Mouse (Mus musculus): Measurements from ENCODE around the gene Npepl1. TPM values are rescaled to one million over a fixed set of nuclear protein-coding genes. Genes with fewer than 3 reads are reported as not detected.
A peak's percentile ranks its signal among the peaks of the same experiment; 100 is the strongest.

Gene Npepl1
- total and polyA plus RNA-seq, 2 experiments from 2014 or later = 14.5 to 22.7 TPM

DNA sequence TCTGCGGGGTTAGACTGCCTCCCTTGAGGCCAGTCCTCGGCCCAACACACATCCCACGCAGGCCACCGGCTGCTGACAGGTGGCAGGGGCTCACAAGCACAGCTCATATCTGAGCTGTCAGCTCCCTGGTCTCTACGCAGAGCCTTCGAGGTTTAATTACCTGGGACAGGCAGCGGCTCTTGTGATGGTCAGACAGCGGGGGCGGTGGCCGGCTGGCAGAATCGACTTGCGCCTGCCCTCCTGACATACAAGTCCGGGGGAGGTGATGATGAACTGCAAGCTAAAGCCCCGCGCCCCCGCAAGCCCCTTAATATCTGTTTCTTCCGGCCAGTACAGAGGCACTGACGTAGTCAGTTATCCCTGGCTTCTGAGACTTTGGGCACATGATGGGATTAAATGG lies 2.8 kb downstream of the Npepl1 start:
- ATAC-seq (ENCODE audit: low FRiP score) = no peak
- no peak for DNase-seq (ENCODE audit: low spot score)
- H3K4me2 ChIP-seq (ENCODE audit: low read depth, low read length, poor library complexity, severe bottlenecking) = no peak overlapping the region
- no peak for TF ChIP-seq CTCF (IDR thresholded peaks at IDR 0.05)
- H3K9me3 ChIP-seq (ENCODE audit: low read length) = no peaks in the 10 kb centered on the region
- no peak overlapping the region for H3K9ac ChIP-seq (replicated peaks; ENCODE audit: low read length, poor library complexity, severe bottlenecking)
- 88% methylated on average over 18 of the region's 18 CpGs for WGBS
- no peaks in the 10 kb centered on the region for H3K27me3 ChIP-seq (ENCODE audit: insufficient read depth, low read length)
- H3K4me1 ChIP-seq (ENCODE audit: insufficient read depth, low read length) = no peaks in the 10 kb centered on the region
- no peak overlapping the region for H3K27ac ChIP-seq (ENCODE audit: low read depth, low read length)
- H3K4me3 ChIP-seq (ENCODE audit: low read depth, low read length) = no peak overlapping the region
- no peaks in the 10 kb centered on the region for H3K36me3 ChIP-seq (ENCODE audit: insufficient read depth, low read length)

GRCm38 (mm10) chr2:174114148-174114864 lies 4.2 kb downstream of the Npepl1 start:
- no peak overlapping the region for H3K9ac ChIP-seq (replicated peaks; ENCODE audit: low read length, poor library complexity, severe bottlenecking)
- 91% methylated on average over 12 of the region's 12 CpGs for WGBS
- no peaks in the 10 kb centered on the region for H3K9me3 ChIP-seq (ENCODE audit: low read length)
- no peak overlapping the region for H3K4me2 ChIP-seq (ENCODE audit: low read depth, low read length, poor library complexity, severe bottlenecking)
- no peaks in the 10 kb centered on the region for H3K27me3 ChIP-seq (ENCODE audit: insufficient read depth, low read length)
- H3K4me1 ChIP-seq (ENCODE audit: insufficient read depth, low read length) = no peaks in the 10 kb centered on the region
- ATAC-seq (ENCODE audit: low FRiP score) (no peak), DNase-seq (ENCODE audit: low spot score) (no peak)
- H3K36me3 ChIP-seq (ENCODE audit: insufficient read depth, low read length) = no peaks in the 10 kb centered on the region
- H3K4me3 ChIP-seq (ENCODE audit: low read depth, low read length) = no peak overlapping the region
- no peak overlapping the region for H3K27ac ChIP-seq (ENCODE audit: low read depth, low read length)
- no peak for TF ChIP-seq CTCF (IDR thresholded peaks at IDR 0.05)

GRCm38 (mm10) chr2:174116929-174117328 lies 6.8 kb downstream of the Npepl1 start:
- DNase-seq (ENCODE audit: low spot score) = no peak
- Histone ChIP-seq H3K9me3 (ENCODE audit: low read length) (no peaks in the 10 kb centered on the region), H3K4me3 (ENCODE audit: low read depth, low read length) (no peak overlapping the region), H3K9ac (replicated peaks; ENCODE audit: low read length, poor library complexity, severe bottlenecking) (no peak overlapping the region), H3K36me3 (ENCODE audit: insufficient read depth, low read length) (peaks cover 16% of the 10 kb centered on the region; the same call in 1 of the 2 replicates), H3K27me3 (ENCODE audit: insufficient read depth, low read length) (no peaks in the 10 kb centered on the region), H3K4me2 (ENCODE audit: low read depth, low read length, poor library complexity, severe bottlenecking) (no peak overlapping the region), H3K4me1 (ENCODE audit: insufficient read depth, low read length) (no peaks in the 10 kb centered on the region), H3K27ac (ENCODE audit: low read depth, low read length) (no peak overlapping the region)
- no peak for ATAC-seq (ENCODE audit: low FRiP score)
- 88% methylated on average over 16 of the region's 16 CpGs for WGBS
- no peak for TF ChIP-seq CTCF (IDR thresholded peaks at IDR 0.05)

- Histone ChIP-seq H3K4me1 (ENCODE audit: insufficient read depth, low read length) (no peaks in the 10 kb centered on the region), H3K4me3 (ENCODE audit: low read depth, low read length) (no peak overlapping the region), H3K9ac (replicated peaks; ENCODE audit: low read length, poor library complexity, severe bottlenecking) (no peak overlapping the region), H3K4me2 (ENCODE audit: low read depth, low read length, poor library complexity, severe bottlenecking) (no peak overlapping the region), H3K27me3 (ENCODE audit: insufficient read depth, low read length) (no peaks in the 10 kb centered on the region), H3K36me3 (ENCODE audit: insufficient read depth, low read length) (peaks cover 22% of the 10 kb centered on the region; the same call in 1 of the 2 replicates), H3K9me3 (ENCODE audit: low read length) (no peaks in the 10 kb centered on the region), H3K27ac (ENCODE audit: low read depth, low read length) (no peak overlapping the region)
- peak; percentile 71 for TF ChIP-seq CTCF (IDR thresholded peaks at IDR 0.05)
- WGBS = 45% methylated on average over 11 of the region's 11 CpGs
- DNase-seq (ENCODE audit: low spot score) (peak; percentile 59), ATAC-seq (ENCODE audit: low FRiP score) (no peak)
These were observed 8.0 kb downstream of the Npepl1 start for GRCm38 (mm10) chr2:174118141-174118540.

DNA sequence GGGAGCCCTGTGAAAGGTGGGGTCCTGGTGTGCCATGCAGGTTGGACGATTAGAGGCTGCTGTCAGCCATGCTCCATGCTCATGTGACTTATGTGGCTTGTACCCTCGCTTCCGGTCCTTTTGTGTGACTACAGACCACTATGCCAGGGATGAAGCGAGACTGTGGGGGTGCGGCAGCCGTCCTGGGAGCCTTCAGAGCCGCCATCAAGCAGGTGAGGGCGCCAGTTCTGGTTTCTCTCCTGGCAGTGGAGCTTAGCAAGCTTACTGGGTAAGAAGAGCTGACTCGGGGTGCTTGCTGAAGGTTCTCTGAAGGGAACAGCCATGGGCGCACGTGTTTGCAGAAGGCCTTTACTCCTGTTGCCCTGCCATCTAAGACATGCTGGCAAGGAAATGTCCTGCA lies 9.1 kb downstream of the Npepl1 start:
- WGBS = 96% methylated on average over 11 of the region's 11 CpGs
- no peak for TF ChIP-seq CTCF (IDR thresholded peaks at IDR 0.05)
- Histone ChIP-seq H3K27me3 (ENCODE audit: insufficient read depth, low read length) (no peaks in the 10 kb centered on the region), H3K27ac (ENCODE audit: low read depth, low read length) (no peak overlapping the region), H3K9ac (replicated peaks; ENCODE audit: low read length, poor library complexity, severe bottlenecking) (no peak overlapping the region), H3K4me3 (ENCODE audit: low read depth, low read length) (no peak overlapping the region), H3K4me1 (ENCODE audit: insufficient read depth, low read length) (no peaks in the 10 kb centered on the region), H3K4me2 (ENCODE audit: low read depth, low read length, poor library complexity, severe bottlenecking) (no peak overlapping the region), H3K36me3 (ENCODE audit: insufficient read depth, low read length) (peaks cover 22% of the 10 kb centered on the region; the same call in 1 of the 2 replicates), H3K9me3 (ENCODE audit: low read length) (no peaks in the 10 kb centered on the region)
- ATAC-seq (ENCODE audit: low FRiP score) (no peak), DNase-seq (ENCODE audit: low spot score) (no peak)

- H3K4me3 ChIP-seq (ENCODE audit: low read depth, low read length) = no peak overlapping the region
- no peaks in the 10 kb centered on the region for H3K27me3 ChIP-seq (ENCODE audit: insufficient read depth, low read length)
These were observed 10.5 kb downstream of the Npepl1 start for GRCm38 (mm10) chr2:174120631-174121030.

More at GRCm38 (mm10) chr2:174120631-174121030, 10.5 kb downstream of the Npepl1 start:
- TF ChIP-seq CTCF (IDR thresholded peaks at IDR 0.05) = no peak
- H3K4me2 ChIP-seq (ENCODE audit: low read depth, low read length, poor library complexity, severe bottlenecking) = no peak overlapping the region
- H3K9me3 ChIP-seq (ENCODE audit: low read length) = no peaks in the 10 kb centered on the region
- no peak overlapping the region for H3K27ac ChIP-seq (ENCODE audit: low read depth, low read length)
- 0 out of 2 replicates have a peak, but pooled peaks have one; percentile 4 for ATAC-seq (ENCODE audit: low FRiP score)
- WGBS = 94% methylated on average over 19 of the region's 19 CpGs
- no peak for DNase-seq (ENCODE audit: low spot score)
- no peaks in the 10 kb centered on the region for H3K4me1 ChIP-seq (ENCODE audit: insufficient read depth, low read length)
- peaks cover 22% of the 10 kb centered on the region; the same call in 1 of the 2 replicates for H3K36me3 ChIP-seq (ENCODE audit: insufficient read depth, low read length)
- no peak overlapping the region for H3K9ac ChIP-seq (replicated peaks; ENCODE audit: low read length, poor library complexity, severe bottlenecking)

All from midbrain, postnatal 0 days (tissue).